Mouse (Mus musculus): ENCODE data around the gene Wdr47. TPM values are rescaled to one million over a fixed set of nuclear protein-coding genes. Genes with fewer than 3 reads are reported as not detected.

Wdr47 gene
- polyA plus RNA-seq, 1 experiment: 1.5 TPM

DNA sequence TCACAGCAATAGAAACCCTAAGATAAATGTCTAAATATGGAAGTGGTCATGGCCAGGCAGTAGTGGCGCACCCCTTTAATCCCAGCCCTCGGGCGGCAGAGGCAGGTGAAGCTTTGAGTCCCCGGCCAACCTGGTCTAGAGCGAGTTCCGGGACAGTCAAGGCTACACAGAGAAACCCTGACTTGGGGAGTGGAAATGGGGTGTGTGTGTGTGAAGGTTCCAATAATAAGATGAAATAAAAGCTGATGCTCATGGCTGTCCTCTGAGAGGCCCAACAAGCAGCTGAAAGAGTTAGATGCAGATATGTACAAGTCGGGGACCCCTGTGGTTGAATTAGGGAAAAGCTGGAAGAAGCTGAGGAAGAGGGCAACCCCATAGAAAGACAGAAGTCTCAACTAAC, 94.6 kb downstream of the Wdr47 start:
- TF ChIP-seq GATA1 (IDR thresholded peaks at IDR 0.05; ENCODE audit: low read length): no peak

- no peak for TF ChIP-seq GATA1 (IDR thresholded peaks at IDR 0.05; ENCODE audit: low read length)
Measured at GRCm38 (mm10) chr3:108689015-108689441, 97.9 kb downstream of the Wdr47 start.

- TF ChIP-seq GATA1 (IDR thresholded peaks at IDR 0.05; ENCODE audit: low read length): no peak
Measured at GRCm38 (mm10) chr3:108689446-108689845, 98.4 kb downstream of the Wdr47 start.

DNA sequence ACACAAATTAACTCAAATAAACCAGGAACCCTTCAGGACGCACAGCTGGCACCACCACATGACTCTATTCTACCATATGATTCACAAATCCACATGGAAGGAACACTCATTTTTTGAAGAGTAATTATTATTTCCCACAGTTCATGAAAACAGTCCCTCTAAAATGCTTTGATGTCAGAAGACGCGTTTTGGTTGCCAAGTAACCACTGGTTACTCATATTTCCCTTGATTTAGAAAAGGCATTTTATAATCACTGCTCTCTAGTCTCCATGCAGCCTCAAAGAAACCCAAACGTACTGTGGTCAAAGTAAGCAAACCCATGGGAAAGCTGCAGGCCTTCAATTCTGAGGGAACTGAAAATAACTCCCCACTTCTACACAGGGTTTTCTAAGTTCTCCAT, 98.9 kb downstream of the Wdr47 start:
- TF ChIP-seq GATA1 (IDR thresholded peaks at IDR 0.05; ENCODE audit: low read length): no peak

DNA sequence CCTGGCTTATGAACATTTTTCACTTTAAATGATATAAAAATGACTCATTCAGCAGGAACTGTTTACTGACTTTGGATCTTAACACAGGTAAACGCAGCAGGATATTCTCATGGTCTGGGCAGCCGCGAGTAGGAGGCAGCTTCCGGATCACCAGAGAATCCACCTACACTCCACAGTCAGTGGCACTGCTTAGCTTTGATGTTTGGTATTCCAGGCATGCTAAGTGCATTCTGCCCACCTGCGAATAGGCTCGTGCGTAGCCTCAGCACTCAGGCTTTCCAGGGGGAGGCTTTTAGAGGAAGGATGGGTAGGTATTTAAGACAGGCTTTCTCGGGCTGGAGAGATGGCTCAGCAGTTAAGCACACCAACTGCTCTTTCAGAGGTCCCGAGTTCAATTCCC, 103.2 kb downstream of the Wdr47 start:
- no peak for TF ChIP-seq GATA1 (IDR thresholded peaks at IDR 0.05; ENCODE audit: low read length)

Other genes starting within 250 kb of the Wdr47 start
- not detected in 2 replicates for gene Mybphl, start 226.4 kb upstream of the Wdr47 start, polyA plus RNA-seq (2012)
- 47.9 and 51.7 TPM in 2 replicates for gene Psrc1, start 207.4 kb upstream of the Wdr47 start, polyA plus RNA-seq (2012)
- gene Celsr2, start 175.7 kb upstream of the Wdr47 start, polyA plus RNA-seq (2012): not detected in 2 replicates
- gene Sars, start 146.1 kb upstream of the Wdr47 start, polyA plus RNA-seq (2012): 172 and 175 TPM in 2 replicates
- not detected in 2 replicates for gene 1700013F07Rik, start 57.1 kb upstream of the Wdr47 start, polyA plus RNA-seq (2012)
- not detected in 2 replicates for gene 5330417C22Rik, start 54.7 kb upstream of the Wdr47 start, polyA plus RNA-seq (2012)
- 1.7 and 2.3 TPM in 2 replicates for gene Tmem167b, start 28.8 kb upstream of the Wdr47 start, polyA plus RNA-seq (2012)
- gene Taf13, start 19.6 kb upstream of the Wdr47 start, polyA plus RNA-seq (2012): 0.35 and 0.38 TPM in 2 replicates
- 15.5 and 21.0 TPM in 2 replicates for gene Clcc1, start 62.6 kb downstream of the Wdr47 start, polyA plus RNA-seq (2012)
- gene Gpsm2, start 131.0 kb downstream of the Wdr47 start, polyA plus RNA-seq (2012): 7.0 and 25.5 TPM in 2 replicates
- gene Aknad1, start 148.4 kb downstream of the Wdr47 start, polyA plus RNA-seq (2012): not detected in 2 replicates
- gene Stxbp3, start 249.2 kb downstream of the Wdr47 start, polyA plus RNA-seq (2012): 9.7 and 11.4 TPM in 2 replicates